Mouse (Mus musculus) spleen, adult 2 months (tissue): ENCODE measurements around the gene Vps54.

ENCODE experiments used
- CTCF ChIP-seq: fragments of 200-500 bp; IDR thresholded peaks from 2 replicates; pipeline ENCODE4 v1.5.1; 2011; ENCODE audit warnings: mild to moderate bottlenecking, inconsistent platforms; ENCODE audit not compliant: insufficient read depth, insufficient read length, insufficient replicate concordance; ENCODE audit errors: extremely low read depth
- POLR2A ChIP-seq: fragments of 200-500 bp; IDR thresholded peaks from 2 replicates; pipeline ENCODE4 v1.6.1; 2011; ENCODE audit warnings: low read depth, low read length, inconsistent platforms

DNA sequence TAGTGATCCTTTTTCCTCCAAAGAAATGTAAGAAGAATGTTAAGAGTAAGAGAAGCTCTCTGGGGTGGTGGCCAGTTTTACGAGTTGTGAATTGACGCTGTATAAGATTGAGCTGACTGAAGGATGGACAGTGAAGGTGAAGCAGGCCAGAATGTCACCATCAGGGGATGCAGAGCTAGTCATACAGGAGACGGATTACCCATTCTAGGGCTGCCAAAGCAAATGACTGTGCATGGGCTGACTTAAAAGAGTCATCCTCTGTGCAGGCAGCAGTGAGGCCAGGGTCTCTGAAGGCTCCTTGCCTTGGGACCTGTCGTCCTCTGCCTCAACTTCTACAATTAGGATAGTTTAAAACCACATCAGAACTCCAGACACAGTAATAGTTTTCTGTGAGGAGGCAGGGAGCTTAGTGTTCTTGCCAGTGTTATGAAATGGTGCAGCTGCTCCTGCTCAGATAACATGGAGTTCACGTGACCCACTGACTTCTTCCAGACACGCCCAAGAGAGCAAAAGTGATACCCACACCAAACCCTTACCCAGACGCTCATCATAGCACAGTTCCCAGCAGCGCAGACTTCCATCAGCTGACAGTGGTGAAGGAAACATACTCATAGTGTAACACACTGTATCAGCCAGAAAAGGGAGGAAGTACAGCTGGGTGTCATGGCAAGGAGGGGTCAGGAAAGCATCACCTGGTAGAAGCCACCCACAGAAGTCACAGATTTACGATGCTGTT lies 75.0 kb downstream of the Vps54 start:
- TF ChIP-seq POLR2A (no peak), CTCF (no peak)
